Mouse (Mus musculus) heart, embryonic 16.5 days (tissue): ENCODE measurements around the gene Gbp2b. TPM values are rescaled to one million over a fixed set of nuclear protein-coding genes. Genes with fewer than 3 reads are reported as not detected.
"Not testable (repeated sequence)": the region's sequence is repeated elsewhere in the genome, so short reads cannot be mapped to it uniquely, and the experiment has no call there.

Source experiments
- ATAC-seq: fragments of 200-750 bp; cut with Nextera tagmentation; replicated peaks from 2 replicates; pipeline ENCODE4 v1.8.0; 2017; ENCODE audit warnings: moderate number of reproducible peaks; ENCODE audit not compliant: insufficient read depth, low FRiP score; ENCODE audit errors: extremely low read depth
- H3K27ac ChIP-seq: fragments of 300-500 bp; sonication (generic); 2 replicates; pipeline ENCODE4 v1.5.1; 2014; ENCODE audit warnings: mild to moderate bottlenecking, low read length, control low read depth, moderate library complexity
- H3K27me3 ChIP-seq: fragments of 300-500 bp; sonication (generic); 2 replicates; pipeline ENCODE4 v1.6.1; 2014; ENCODE audit warnings: low read length, mixed read lengths; ENCODE audit not compliant: control insufficient read depth, insufficient read depth
- H3K36me3 ChIP-seq: fragments of 300-500 bp; sonication (generic); 2 replicates; pipeline ENCODE4 v1.6.1; 2014; ENCODE audit not compliant: control insufficient read depth, insufficient read depth
- H3K4me1 ChIP-seq: fragments of 300-500 bp; sonication (generic); 2 replicates; pipeline ENCODE4 v1.6.1; 2014; ENCODE audit warnings: low read length, mixed read lengths; ENCODE audit not compliant: control insufficient read depth, insufficient read depth
- H3K4me2 ChIP-seq: fragments of 300-500 bp; sonication (generic); 2 replicates; pipeline ENCODE4 v1.6.1; 2014; ENCODE audit warnings: low read depth, mild to moderate bottlenecking, control low read depth, low read length
- H3K4me3 ChIP-seq: fragments of 300-500 bp; sonication (generic); 2 replicates; pipeline ENCODE4 v1.5.1; 2014; ENCODE audit warnings: mild to moderate bottlenecking, control low read depth, low read length
- H3K9ac ChIP-seq: fragments of 300-500 bp; sonication (generic); 2 replicates; pipeline ENCODE4 v1.6.1; 2014; ENCODE audit warnings: low read length, control low read depth
- H3K9me3 ChIP-seq: fragments of 300-500 bp; sonication (generic); replicated peaks from 2 replicates; pipeline ENCODE4 v1.6.1; 2016; ENCODE audit warnings: low read length; ENCODE audit not compliant: control insufficient read depth
- WGBS: fragments of 180-500 bp; shearing (Covaris S2); extraction: QIAGEN DNeasy Blood & Tissue Kit; methylation state at CpG from one replicate; pipeline ENCODE4 v1.1.7; 2014; 5-methylcytosine and 5-hydroxymethylcytosine counted together
- polyA plus RNA-seq: library from polyadenylated mRNA; unstranded; fragments of >200 nt; fragmentation: Nextera tagmentation; extraction: Ambion mirVana; gene quantifications from 2 replicates; pipeline ENCODE4 v1.2.1, GENCODE M21; 2015

The Gbp2b gene
- polyA plus RNA-seq, 1 experiment from 2014 or later, result not detected

DNA sequence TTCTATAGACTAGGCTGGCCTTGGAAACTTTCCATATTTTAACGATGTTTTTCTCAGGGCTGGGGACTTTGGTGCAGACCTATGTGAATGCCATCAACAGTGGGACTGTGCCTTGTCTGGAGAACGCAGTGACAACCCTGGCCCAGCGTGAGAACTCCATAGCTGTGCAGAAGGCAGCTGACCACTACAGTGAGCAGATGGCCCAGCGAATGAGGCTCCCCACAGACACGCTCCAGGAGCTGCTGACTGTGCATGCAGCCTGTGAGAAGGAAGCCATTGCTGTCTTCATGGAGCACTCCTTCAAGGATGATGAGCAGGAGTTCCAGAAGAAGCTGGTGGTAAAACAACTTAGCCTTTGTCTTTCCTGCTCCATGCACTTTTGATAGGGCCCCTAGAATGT is 27.2 kb upstream of the Gbp2b start:
- ATAC-seq, H3K9me3 ChIP-seq, H3K4me3 ChIP-seq, H3K27me3 ChIP-seq, H3K4me2 ChIP-seq, H3K9ac ChIP-seq, H3K27ac ChIP-seq, H3K4me1 ChIP-seq, H3K36me3 ChIP-seq: not testable (repeated sequence)
- whole genome bisulfite sequencing, result 55% methylated on average over 5 of the region's 5 CpGs

DNA sequence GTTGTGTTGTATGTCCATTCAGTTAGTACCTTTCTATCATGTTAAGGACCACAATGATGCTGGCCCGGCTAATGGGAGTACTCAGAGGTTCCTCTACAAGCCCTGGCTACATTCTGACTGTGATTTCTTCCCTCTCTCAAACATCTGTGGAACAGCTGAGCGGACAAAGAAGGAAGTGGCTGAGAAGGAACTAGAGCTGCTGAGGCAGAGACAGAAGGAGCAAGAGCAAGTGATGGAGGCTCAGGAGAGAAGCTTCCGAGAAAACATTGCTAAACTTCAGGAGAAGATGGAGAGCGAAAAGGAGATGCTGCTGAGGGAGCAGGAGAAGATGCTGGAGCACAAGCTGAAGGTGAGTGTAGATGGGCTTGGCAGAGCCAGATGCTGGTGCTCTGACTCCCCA is 23.9 kb upstream of the Gbp2b start:
- Histone ChIP-seq H3K4me1 (no peaks in the 10 kb centered on the region), H3K36me3 (no peaks in the 10 kb centered on the region), H3K4me3 (no peak overlapping the region), H3K4me2 (no peak overlapping the region), H3K9ac (no peak overlapping the region), H3K27me3 (no peaks in the 10 kb centered on the region), H3K27ac (no peak overlapping the region), H3K9me3 (no peaks in the 10 kb centered on the region)
- whole genome bisulfite sequencing, result 88% methylated on average over 4 of the region's 4 CpGs
- ATAC-seq, result no peak

DNA sequence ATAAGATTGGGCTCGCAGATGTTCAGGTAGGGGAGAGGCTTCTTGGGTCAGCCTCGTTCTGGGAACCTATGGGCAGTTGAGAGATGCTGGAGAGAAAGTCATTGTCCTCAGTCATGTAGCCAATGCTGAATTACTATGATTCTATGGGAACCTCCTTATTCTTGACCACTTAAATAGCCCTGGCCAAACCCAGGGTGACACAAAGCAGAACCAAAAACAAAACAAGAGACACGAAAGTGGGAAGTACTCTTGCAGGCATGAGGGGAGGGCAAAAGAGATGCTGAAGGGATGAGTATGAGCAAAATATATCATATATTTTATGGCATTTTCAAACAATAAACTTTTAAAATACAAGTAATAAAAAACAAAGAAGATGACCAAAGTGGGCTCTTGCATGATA is 17.5 kb upstream of the Gbp2b start:
- 82% methylated on average over 3 of the region's 3 CpGs for WGBS
- H3K4me3 ChIP-seq, result no peak overlapping the region
- no peak for ATAC-seq
- H3K4me1 ChIP-seq, result no peaks in the 10 kb centered on the region
- H3K9me3 ChIP-seq, result no peaks in the 10 kb centered on the region
- no peak overlapping the region for H3K4me2 ChIP-seq
- no peak overlapping the region for H3K9ac ChIP-seq
- H3K27me3 ChIP-seq, result no peaks in the 10 kb centered on the region
- no peaks in the 10 kb centered on the region for H3K36me3 ChIP-seq
- H3K27ac ChIP-seq, result no peak overlapping the region

DNA sequence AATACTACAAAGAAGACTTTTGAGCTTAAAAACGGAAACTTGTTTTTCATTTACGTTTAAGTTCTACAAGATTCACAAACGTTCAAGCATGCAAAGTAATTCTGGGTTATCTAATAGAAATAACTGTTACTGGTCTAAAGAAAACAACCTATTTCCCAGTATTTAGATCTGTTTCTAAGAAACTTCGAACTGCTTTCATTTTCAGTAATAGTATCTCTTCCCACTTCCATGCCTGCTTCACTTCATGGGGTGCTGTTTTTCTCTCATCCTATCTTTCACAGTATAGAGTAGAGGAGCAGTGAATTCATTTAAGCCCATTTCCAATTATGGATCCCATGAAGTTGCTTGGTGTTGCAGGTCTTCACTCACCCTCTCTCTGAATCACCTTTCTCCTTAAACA is 16.3 kb upstream of the Gbp2b start:
- no peak for ATAC-seq
- 68% methylated on average over 4 of the region's 4 CpGs for WGBS
- Histone ChIP-seq H3K36me3 (no peaks in the 10 kb centered on the region), H3K27me3 (no peaks in the 10 kb centered on the region), H3K27ac (no peak overlapping the region), H3K4me3 (no peak overlapping the region), H3K4me2 (no peak overlapping the region), H3K4me1 (no peaks in the 10 kb centered on the region), H3K9ac (no peak overlapping the region), H3K9me3 (no peaks in the 10 kb centered on the region)

DNA sequence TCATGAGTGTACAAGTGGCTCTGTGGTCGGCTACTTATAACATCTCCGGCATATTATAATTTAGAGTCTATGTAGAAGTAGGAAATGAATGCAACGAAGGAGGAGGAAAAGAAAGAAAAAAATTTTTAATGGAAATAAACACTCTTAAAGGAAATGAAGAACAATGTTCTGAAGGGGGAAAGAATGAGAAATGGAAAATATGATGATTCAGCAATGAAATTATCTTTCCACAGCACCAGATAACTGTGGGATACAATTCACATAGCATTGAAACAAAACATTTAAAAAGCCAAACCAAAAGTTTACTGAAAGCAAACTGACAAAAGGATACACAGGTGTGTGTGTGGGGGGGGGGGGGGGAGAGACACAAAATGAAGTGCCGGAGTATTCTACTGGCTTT is 11.6 kb upstream of the Gbp2b start:
- H3K4me2 ChIP-seq, result no peak overlapping the region
- no peak overlapping the region for H3K27ac ChIP-seq
- no peaks in the 10 kb centered on the region for H3K36me3 ChIP-seq
- no peak for ATAC-seq
- WGBS, result 87% methylated on average over 4 of the region's 4 CpGs
- H3K4me1 ChIP-seq, result no peaks in the 10 kb centered on the region
- no peak overlapping the region for H3K4me3 ChIP-seq
- no peaks in the 10 kb centered on the region for H3K9me3 ChIP-seq
- no peaks in the 10 kb centered on the region for H3K27me3 ChIP-seq
- H3K9ac ChIP-seq, result no peak overlapping the region

DNA sequence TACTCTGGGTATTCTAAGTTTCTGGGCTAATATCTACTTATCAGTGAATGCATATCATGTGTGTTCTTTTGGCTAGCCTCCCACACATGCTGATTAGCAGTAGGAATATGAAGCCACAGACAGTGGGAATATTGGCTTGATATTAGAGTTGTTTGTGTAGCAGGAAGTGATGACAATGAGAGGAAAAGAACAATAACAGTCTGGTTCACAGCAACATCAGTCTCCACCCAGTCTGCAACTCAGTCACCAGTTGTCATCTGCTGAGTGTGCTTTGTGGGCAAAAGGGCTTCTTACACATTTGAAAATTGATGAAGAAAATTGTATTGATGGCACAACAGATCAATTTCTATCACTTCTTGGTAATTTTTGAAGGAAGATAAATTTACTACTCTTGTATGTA is 7.3 kb upstream of the Gbp2b start:
- Histone ChIP-seq H3K4me1 (no peaks in the 10 kb centered on the region), H3K4me2 (no peak overlapping the region), H3K9ac (no peak overlapping the region), H3K27me3 (no peaks in the 10 kb centered on the region), H3K9me3 (no peaks in the 10 kb centered on the region), H3K4me3 (no peak overlapping the region), H3K36me3 (no peaks in the 10 kb centered on the region), H3K27ac (no peak overlapping the region)
- ATAC-seq, result no peak

DNA sequence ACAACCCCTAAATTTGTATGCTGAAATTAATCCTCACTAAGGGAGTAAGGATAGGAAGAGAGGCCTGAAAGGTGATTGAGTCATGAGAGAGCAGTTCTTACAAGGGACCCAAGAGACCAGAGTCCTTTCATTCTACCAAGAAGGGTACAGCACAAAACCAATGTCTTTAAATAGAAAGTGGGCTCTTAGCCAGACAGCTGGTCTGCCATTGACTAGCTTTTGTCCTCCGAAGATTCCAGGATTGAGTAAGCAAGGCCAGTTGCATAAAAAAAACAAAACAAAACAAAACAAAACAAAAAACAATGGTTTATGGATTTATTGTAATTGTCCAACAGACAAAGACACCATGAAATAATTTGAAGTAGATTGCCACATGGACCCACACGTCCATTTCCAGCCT is 5.8 kb upstream of the Gbp2b start:
- no peak for ATAC-seq
- 63% methylated on average over 2 of the region's 2 CpGs for WGBS
- no peaks in the 10 kb centered on the region for H3K27me3 ChIP-seq
- no peak overlapping the region for H3K4me2 ChIP-seq
- H3K9me3 ChIP-seq, result no peaks in the 10 kb centered on the region
- no peak overlapping the region for H3K9ac ChIP-seq
- no peaks in the 10 kb centered on the region for H3K36me3 ChIP-seq
- H3K27ac ChIP-seq, result no peak overlapping the region
- no peak overlapping the region for H3K4me3 ChIP-seq
- H3K4me1 ChIP-seq, result no peaks in the 10 kb centered on the region

DNA sequence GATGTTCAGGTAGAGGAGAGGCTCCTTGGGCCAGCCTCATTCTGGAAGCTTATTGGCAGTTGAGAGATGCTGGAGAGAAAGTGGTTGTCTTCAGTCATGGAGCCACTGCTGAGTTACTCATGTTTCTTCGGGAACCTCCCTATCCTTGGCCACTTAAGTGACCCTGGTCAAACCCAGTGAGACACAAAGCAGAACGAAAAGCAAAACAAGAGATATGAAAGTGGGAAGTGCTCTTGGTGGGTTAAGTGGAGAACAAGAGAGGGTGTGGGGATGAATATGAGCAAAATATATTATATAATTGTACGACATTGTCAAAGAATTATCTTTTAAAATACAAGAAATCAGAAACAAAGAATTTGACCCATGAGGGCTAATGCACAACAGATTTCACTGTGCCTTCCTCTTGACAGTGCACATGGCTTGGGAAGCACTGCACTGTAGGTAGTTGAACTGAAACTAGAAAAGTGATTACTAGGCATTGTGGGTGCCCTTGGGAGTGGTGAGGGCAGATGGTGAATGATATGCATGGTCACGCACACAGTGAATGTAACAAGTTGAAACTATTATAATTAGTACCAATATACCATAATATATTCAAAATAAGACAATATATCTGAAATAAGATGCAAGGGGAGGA is 4.1 kb upstream of the Gbp2b start:
- no peak overlapping the region for H3K27ac ChIP-seq
- no peaks in the 10 kb centered on the region for H3K9me3 ChIP-seq
- WGBS, result 68% methylated on average over 4 of the region's 4 CpGs
- ATAC-seq, result no peak
- H3K27me3 ChIP-seq, result no peaks in the 10 kb centered on the region
- H3K4me1 ChIP-seq, result no peaks in the 10 kb centered on the region
- H3K4me3 ChIP-seq, result no peak overlapping the region
- H3K36me3 ChIP-seq, result no peaks in the 10 kb centered on the region
- H3K9ac ChIP-seq, result no peak overlapping the region
- no peak overlapping the region for H3K4me2 ChIP-seq

DNA sequence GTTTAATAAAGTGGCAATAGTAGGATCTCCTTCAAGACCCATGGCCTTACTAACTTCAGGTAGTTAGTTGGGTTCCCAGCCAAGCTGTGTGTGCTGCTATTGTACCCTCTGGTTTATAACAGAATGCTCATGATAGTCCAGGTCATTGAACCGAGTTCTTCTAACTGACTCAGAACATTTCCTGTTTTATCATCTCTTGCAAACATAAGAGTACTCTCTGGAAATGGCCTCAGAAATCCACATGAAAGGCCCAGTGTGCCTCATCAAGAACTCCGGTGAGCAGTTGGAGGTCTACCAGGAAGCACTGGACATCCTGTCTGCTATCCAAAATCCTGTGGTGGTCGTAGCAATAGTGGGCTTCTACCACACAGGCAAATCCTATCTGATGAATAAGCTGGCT is 3.3 kb downstream of the Gbp2b start:
- no peaks in the 10 kb centered on the region for H3K27me3 ChIP-seq
- H3K4me1 ChIP-seq, result no peaks in the 10 kb centered on the region
- 61% methylated on average over 3 of the region's 3 CpGs for WGBS
- no peaks in the 10 kb centered on the region for H3K36me3 ChIP-seq
- no peak overlapping the region for H3K4me3 ChIP-seq
- ATAC-seq, result no peak
- H3K4me2 ChIP-seq, result no peak overlapping the region
- no peak overlapping the region for H3K9ac ChIP-seq
- H3K9me3 ChIP-seq, result no peaks in the 10 kb centered on the region
- no peak overlapping the region for H3K27ac ChIP-seq

DNA sequence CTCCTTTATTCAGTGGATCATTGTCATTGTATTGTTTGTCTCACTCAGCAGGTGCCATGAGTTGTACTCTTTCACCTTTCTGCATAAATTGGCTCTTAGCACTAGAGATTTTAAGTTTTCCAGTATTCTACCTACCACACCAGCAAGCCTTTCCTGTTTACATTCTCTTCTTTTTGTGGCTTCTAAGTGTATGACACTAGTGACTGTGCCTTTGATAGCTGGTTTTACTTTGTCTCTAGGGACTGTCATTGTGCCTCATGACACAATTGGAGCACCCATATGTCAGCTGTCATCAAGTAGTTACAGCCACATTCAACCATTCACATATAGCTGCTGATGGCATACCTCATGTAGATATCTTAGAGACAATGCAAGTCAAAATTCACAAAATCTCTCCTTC is 7.0 kb downstream of the Gbp2b start:
- H3K9ac ChIP-seq, result no peak overlapping the region
- H3K4me3 ChIP-seq, result no peak overlapping the region
- no peak for ATAC-seq
- H3K4me1 ChIP-seq, result no peaks in the 10 kb centered on the region
- no peaks in the 10 kb centered on the region for H3K9me3 ChIP-seq
- H3K27ac ChIP-seq, result no peak overlapping the region
- H3K4me2 ChIP-seq, result no peak overlapping the region
- no peaks in the 10 kb centered on the region for H3K36me3 ChIP-seq
- H3K27me3 ChIP-seq, result no peaks in the 10 kb centered on the region
